Mouse (Mus musculus): ENCODE data around the gene Olfr356. TPM values are rescaled to one million over a fixed set of nuclear protein-coding genes. Genes with fewer than 3 reads are reported as not detected.

Gene Olfr356
- polyA plus RNA-seq (2015; fragmentation: Nextera tagmentation; extraction: Ambion mirVana), result not detected in 2 replicates

- ATAC-seq (ENCODE audit: insufficient read depth, low FRiP score), result no peak
- Histone ChIP-seq H3K27ac (ENCODE audit: low read length) (no peak within 1 kb of the TSS), H3K4me1 (ENCODE audit: control insufficient read depth, insufficient read depth, low read length) (no peaks in the 10 kb centered on the region), H3K9ac (ENCODE audit: low read length) (no peak within 1 kb of the TSS), H3K36me3 (ENCODE audit: control insufficient read depth, insufficient read depth, low read length) (no peaks in the 10 kb centered on the region), H3K4me3 (replicated peaks; ENCODE audit: low read length) (no peak within 1 kb of the TSS), H3K27me3 (ENCODE audit: control insufficient read depth, insufficient read depth, low read length) (no peaks in the 10 kb centered on the region), H3K4me2 (ENCODE audit: low read depth, low read length) (no peak within 1 kb of the TSS), H3K9me3 (replicated peaks; ENCODE audit: control insufficient read depth, low read length) (no peaks in the 10 kb centered on the region; the same call in 1 of the 2 replicates)
- WGBS, result 83% methylated on average over 2 of the region's 2 CpGs
Observed at GRCm38 (mm10) chr2:36936821-36937220, at the start of gene Olfr356. Olfr356 (plus strand) TSS chr2:36937121.

- H3K27ac ChIP-seq (ENCODE audit: low read length), result no peak within 1 kb of the TSS
- ATAC-seq (ENCODE audit: insufficient read depth, low FRiP score), result no peak
- H3K4me2 ChIP-seq (ENCODE audit: low read depth, low read length), result no peak within 1 kb of the TSS
- no peaks in the 10 kb centered on the region for H3K27me3 ChIP-seq (ENCODE audit: control insufficient read depth, insufficient read depth, low read length)
- no peak within 1 kb of the TSS for H3K4me3 ChIP-seq (replicated peaks; ENCODE audit: low read length)
- H3K36me3 ChIP-seq (ENCODE audit: control insufficient read depth, insufficient read depth, low read length), result no peaks in the 10 kb centered on the region
- no peaks in the 10 kb centered on the region for H3K4me1 ChIP-seq (ENCODE audit: control insufficient read depth, insufficient read depth, low read length)
- no peak within 1 kb of the TSS for H3K9ac ChIP-seq (ENCODE audit: low read length)
- H3K9me3 ChIP-seq (replicated peaks; ENCODE audit: control insufficient read depth, low read length), result no peaks in the 10 kb centered on the region; the same call in 1 of the 2 replicates
Observed at GRCm38 (mm10) chr2:36892836-36893235, 44.1 kb upstream of the Olfr356 start, which contains the start of gene Olfr353. Olfr353 (minus strand) TSS chr2:36892936.

DNA sequence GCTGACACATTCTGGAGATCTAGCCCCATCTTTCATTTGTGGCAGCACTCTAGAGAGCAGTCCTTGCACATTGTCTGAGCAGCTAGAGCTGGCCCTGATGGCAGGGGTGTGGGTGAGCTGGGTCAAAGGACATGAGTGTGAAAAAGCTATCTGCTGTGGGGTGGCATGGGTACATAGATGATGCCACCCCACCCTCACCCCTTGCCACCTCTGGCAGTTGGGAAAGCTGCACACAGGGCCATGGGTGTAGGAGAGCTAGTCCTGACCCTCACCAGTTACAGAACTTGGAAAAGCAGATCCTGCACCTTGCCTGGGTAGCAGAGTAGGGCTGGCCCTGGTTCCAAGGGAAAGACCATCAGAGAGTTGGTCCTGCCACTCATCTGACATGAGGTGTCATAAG lies 39.8 kb upstream of the Olfr356 start:
- no peaks in the 10 kb centered on the region; the same call in 1 of the 2 replicates for H3K9me3 ChIP-seq (replicated peaks; ENCODE audit: control insufficient read depth, low read length)

DNA sequence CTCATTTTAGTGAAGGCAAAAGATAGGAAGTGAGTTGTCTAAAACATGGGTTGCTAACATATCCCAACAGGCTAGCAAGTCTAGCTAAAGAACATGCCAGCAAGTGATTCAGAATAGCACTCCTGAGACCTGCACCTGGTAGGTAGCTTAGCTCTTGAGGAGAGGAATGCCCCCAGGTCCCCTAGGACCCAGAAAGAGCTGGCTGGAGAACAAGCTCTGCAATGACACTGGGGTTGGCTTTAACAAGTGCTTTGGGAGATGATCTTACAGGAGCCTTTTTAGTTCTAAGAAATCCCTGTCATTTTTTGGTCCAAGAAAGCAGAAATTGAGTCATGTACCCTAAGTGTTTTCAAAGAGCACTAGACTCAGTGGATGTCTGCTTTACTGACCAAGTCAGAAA lies 31.5 kb upstream of the Olfr356 start, which contains the start of gene Olfr354:
Olfr354 (plus strand) TSS at position 301 of the 400 bp plus-strand sequence.
- no peak within 1 kb of the TSS for H3K9ac ChIP-seq (ENCODE audit: low read length)
- H3K4me2 ChIP-seq (ENCODE audit: low read depth, low read length), result no peak within 1 kb of the TSS
- H3K4me3 ChIP-seq (replicated peaks; ENCODE audit: low read length), result no peak within 1 kb of the TSS
- H3K27me3 ChIP-seq (ENCODE audit: control insufficient read depth, insufficient read depth, low read length), result no peaks in the 10 kb centered on the region
- no peak for ATAC-seq (ENCODE audit: insufficient read depth, low FRiP score)
- H3K9me3 ChIP-seq (replicated peaks; ENCODE audit: control insufficient read depth, low read length), result peaks cover 6% of the 10 kb centered on the region; the same call in 1 of the 2 replicates
- H3K27ac ChIP-seq (ENCODE audit: low read length), result no peak within 1 kb of the TSS
- H3K36me3 ChIP-seq (ENCODE audit: control insufficient read depth, insufficient read depth, low read length), result no peaks in the 10 kb centered on the region
- H3K4me1 ChIP-seq (ENCODE audit: control insufficient read depth, insufficient read depth, low read length), result no peaks in the 10 kb centered on the region

More for the DNA sequence above, 39.8 kb upstream of the Olfr356 start:
- H3K4me2 ChIP-seq (ENCODE audit: low read depth, low read length), result no peak overlapping the region
- no peaks in the 10 kb centered on the region for H3K4me1 ChIP-seq (ENCODE audit: control insufficient read depth, insufficient read depth, low read length)
- H3K9ac ChIP-seq (ENCODE audit: low read length), result no peak overlapping the region
- H3K4me3 ChIP-seq (replicated peaks; ENCODE audit: low read length), result no peak overlapping the region
- H3K27me3 ChIP-seq (ENCODE audit: control insufficient read depth, insufficient read depth, low read length), result no peaks in the 10 kb centered on the region
- no peak overlapping the region for H3K27ac ChIP-seq (ENCODE audit: low read length)
- no peak; the same call in 1 of the 2 replicates for ATAC-seq (ENCODE audit: insufficient read depth, low FRiP score)
- no peaks in the 10 kb centered on the region for H3K36me3 ChIP-seq (ENCODE audit: control insufficient read depth, insufficient read depth, low read length)

DNA sequence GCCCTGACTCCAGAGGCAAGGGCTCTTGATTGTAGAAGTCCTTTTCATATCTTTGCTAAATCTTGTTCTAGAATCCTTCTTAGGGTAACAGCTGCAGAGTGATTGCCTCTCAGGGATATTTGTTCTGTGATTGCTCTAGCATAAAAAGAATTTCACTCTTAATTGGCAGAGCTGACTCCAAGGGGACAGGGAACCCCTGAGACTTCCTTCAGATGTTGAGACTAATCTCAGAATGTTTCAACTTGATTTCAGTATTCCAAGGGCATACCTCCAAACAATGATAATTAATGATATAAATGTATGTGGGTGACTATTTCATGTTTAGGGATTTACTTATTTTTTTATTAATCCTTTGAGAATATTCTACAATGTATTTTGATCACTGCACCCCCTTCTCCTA lies 8.1 kb upstream of the Olfr356 start, which contains the start of gene Olfr355:
Olfr355 (minus strand) TSS at position 101 of the 400 bp plus-strand sequence.
- ATAC-seq (ENCODE audit: insufficient read depth, low FRiP score), result no peak
- Histone ChIP-seq H3K4me2 (ENCODE audit: low read depth, low read length) (no peak within 1 kb of the TSS), H3K9me3 (replicated peaks; ENCODE audit: control insufficient read depth, low read length) (no peaks in the 10 kb centered on the region), H3K27ac (ENCODE audit: low read length) (no peak within 1 kb of the TSS), H3K9ac (ENCODE audit: low read length) (no peak within 1 kb of the TSS), H3K4me3 (replicated peaks; ENCODE audit: low read length) (no peak within 1 kb of the TSS), H3K36me3 (ENCODE audit: control insufficient read depth, insufficient read depth, low read length) (no peaks in the 10 kb centered on the region), H3K27me3 (ENCODE audit: control insufficient read depth, insufficient read depth, low read length) (no peaks in the 10 kb centered on the region), H3K4me1 (ENCODE audit: control insufficient read depth, insufficient read depth, low read length) (no peaks in the 10 kb centered on the region)

Other genes with a start within 250 kb of the Olfr356 start
- not detected in 2 replicates for gene Olfr347, start 205.2 kb upstream of the Olfr356 start, polyA plus RNA-seq (2015; fragmentation: Nextera tagmentation; extraction: Ambion mirVana)
- not detected in 2 replicates for gene Olfr348, start 152.8 kb upstream of the Olfr356 start, polyA plus RNA-seq (2015; fragmentation: Nextera tagmentation; extraction: Ambion mirVana)
- not detected in 2 replicates for gene Olfr50, start 146.6 kb upstream of the Olfr356 start, polyA plus RNA-seq (2015; fragmentation: Nextera tagmentation; extraction: Ambion mirVana)
- gene Olfr3, start 120.1 kb upstream of the Olfr356 start, polyA plus RNA-seq (2015; fragmentation: Nextera tagmentation; extraction: Ambion mirVana), result not detected in 2 replicates
- gene Olfr350, start 90.8 kb upstream of the Olfr356 start, polyA plus RNA-seq (2015; fragmentation: Nextera tagmentation; extraction: Ambion mirVana), result not detected in 2 replicates
- not detected in 2 replicates for gene Olfr351, start 74.5 kb upstream of the Olfr356 start, polyA plus RNA-seq (2015; fragmentation: Nextera tagmentation; extraction: Ambion mirVana)
- gene Olfr352, start 68.7 kb upstream of the Olfr356 start, polyA plus RNA-seq (2015; fragmentation: Nextera tagmentation; extraction: Ambion mirVana), result not detected in 2 replicates
- gene Olfr353, start 44.2 kb upstream of the Olfr356 start, polyA plus RNA-seq (2015; fragmentation: Nextera tagmentation; extraction: Ambion mirVana), result not detected in 2 replicates
- gene Olfr354, start 31.4 kb upstream of the Olfr356 start, polyA plus RNA-seq (2015; fragmentation: Nextera tagmentation; extraction: Ambion mirVana), result not detected in 2 replicates
- gene Olfr355, start 8.2 kb upstream of the Olfr356 start, polyA plus RNA-seq (2015; fragmentation: Nextera tagmentation; extraction: Ambion mirVana), result not detected in 2 replicates
- gene Olfr357, start 56.7 kb downstream of the Olfr356 start, polyA plus RNA-seq (2015; fragmentation: Nextera tagmentation; extraction: Ambion mirVana), result not detected in 2 replicates
- not detected in 2 replicates for gene Olfr358, start 72.2 kb downstream of the Olfr356 start, polyA plus RNA-seq (2015; fragmentation: Nextera tagmentation; extraction: Ambion mirVana)
- not detected in 2 replicates for gene Olfr360, start 128.6 kb downstream of the Olfr356 start, polyA plus RNA-seq (2015; fragmentation: Nextera tagmentation; extraction: Ambion mirVana)
- not detected in 2 replicates for gene Olfr361, start 152.2 kb downstream of the Olfr356 start, polyA plus RNA-seq (2015; fragmentation: Nextera tagmentation; extraction: Ambion mirVana)
- gene Olfr362, start 180.8 kb downstream of the Olfr356 start, polyA plus RNA-seq (2015; fragmentation: Nextera tagmentation; extraction: Ambion mirVana), result not detected in 2 replicates
- not detected in 2 replicates for gene Olfr364-ps1, start 202.2 kb downstream of the Olfr356 start, polyA plus RNA-seq (2015; fragmentation: Nextera tagmentation; extraction: Ambion mirVana)

All from stomach, embryonic 16.5 days (tissue).